Mouse (Mus musculus) left cerebral cortex, postnatal 10 days (tissue): ENCODE measurements around the gene Zcchc18. TPM values are rescaled to one million over a fixed set of nuclear protein-coding genes. Genes with fewer than 3 reads are reported as not detected.

ENCODE experiments used
- DNase-seq, 2 experiments: peaks; one replicate each; pipeline ENCODE4 v3.0.0; 2021 to 2022; ENCODE audit warnings: low spot score in 2 of 2, mixed read lengths in 1 of 2; ENCODE audit errors: extremely low spot score in 1 of 2
- intact Hi-C: fragments of 180-260 bp; cut with DNase I; formaldehyde crosslinking; loops from one replicate; pipeline ENCODE4 v1.15.1; 2025
- total RNA-seq, 2 experiments: library from RNA; stranded (reverse); gene quantifications; 2 replicates each; pipeline ENCODE4 v1.2.3; 2021

The Zcchc18 gene
- total RNA-seq, 2 experiments from 2014 or later, result 300 to 302 TPM

DNA sequence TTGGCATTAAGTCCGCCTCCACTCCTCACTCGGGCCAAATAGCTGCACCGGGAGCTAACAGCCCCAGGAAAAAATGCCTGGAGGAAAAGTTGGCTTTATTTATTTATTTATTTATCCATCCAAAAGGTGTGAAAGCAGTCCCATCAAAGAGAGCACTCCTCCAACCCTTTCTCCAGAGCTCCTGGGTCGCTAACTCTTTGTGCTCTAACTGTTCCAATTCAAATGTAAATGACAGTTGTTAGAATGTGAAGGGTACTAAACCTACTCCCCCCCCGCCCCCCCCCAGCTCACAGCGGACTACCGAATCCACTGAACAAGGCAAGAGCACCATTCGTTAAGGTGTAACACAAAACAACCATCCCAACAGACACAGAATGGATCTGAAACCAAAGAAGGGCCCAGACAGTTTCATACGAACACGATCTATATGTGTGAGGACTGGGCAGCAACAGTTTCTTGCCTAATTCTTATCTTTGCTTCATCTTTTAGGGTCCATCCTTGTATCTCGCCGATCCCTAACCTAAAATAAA is 44.6 kb downstream of the Zcchc18 start:
- no peak for DNase-seq
- intact Hi-C loops, result no loop called here

DNA sequence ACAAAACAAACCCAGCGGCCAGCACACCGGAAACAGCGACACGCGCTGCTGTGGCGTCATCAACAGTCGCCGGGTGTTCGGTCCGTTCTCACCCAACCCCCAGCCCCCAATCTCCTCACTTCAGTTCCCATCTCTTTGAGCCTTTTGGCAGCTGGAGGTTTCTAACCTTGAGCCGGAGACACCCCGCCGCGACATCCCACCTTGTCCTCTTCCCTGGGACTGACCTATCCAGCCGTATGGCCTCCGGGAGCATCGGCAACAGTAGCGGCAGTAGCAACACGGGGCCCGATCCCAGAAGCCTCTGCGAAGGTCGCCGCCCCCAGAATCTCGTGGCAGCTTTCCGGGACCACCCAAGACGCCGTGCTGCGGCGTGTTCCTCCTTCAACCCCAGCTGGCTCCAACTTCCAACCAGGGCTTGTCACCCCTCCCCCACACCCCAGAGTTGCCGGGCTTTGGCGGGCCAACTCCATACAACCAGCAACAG is 45.1 kb downstream of the Zcchc18 start, which contains the start of gene Slc25a53:
Slc25a53 (minus strand) TSS at position 303 of the 484 bp plus-strand sequence.
- peak; percentile 69 to 93 for DNase-seq
- intact Hi-C loops, result no loop called here

DNA sequence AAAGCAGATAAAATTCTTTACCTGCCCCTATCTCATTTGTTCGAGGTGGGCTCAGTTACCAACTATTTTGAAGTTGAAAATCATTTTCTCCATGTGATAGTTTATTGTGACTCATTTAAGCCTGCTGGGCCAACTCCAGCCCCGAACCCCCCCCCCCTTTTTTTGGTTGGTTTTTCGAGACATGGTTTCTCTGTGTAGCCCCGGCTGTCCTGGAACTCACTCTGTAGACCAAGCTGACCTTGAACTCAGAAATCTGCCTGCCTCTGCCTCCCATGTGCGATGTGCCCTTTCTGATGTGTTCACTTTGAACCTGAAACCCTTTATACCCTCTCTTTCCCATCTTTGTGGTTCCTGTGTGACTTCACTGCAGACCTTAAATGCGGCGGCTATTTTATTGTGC is 45.5 kb downstream of the Zcchc18 start:
- DNase-seq, result no peak
- intact Hi-C loops, result no loop called here

Other genes with a start within 250 kb of the Zcchc18 start
- gene Morf4l2, start 249.5 kb upstream of the Zcchc18 start, total RNA-seq, result 100 to 1,000 TPM; 384 to 412 TPM
- gene Glra4, start 213.0 kb upstream of the Zcchc18 start, total RNA-seq, result not detected
- 100 to 1,000 TPM in 1 of 2 experiments, 10 to 100 TPM in 1; 91.6 to 184 TPM for gene Plp1, start 170.5 kb upstream of the Zcchc18 start, total RNA-seq
- gene Rab9b, start 124.4 kb upstream of the Zcchc18 start, total RNA-seq, result 10 to 100 TPM; 22.7 to 25.3 TPM
- gene H2bfm, start 65.8 kb upstream of the Zcchc18 start, total RNA-seq, result not detected
- gene Tmsb15b2, start 17.7 kb upstream of the Zcchc18 start, total RNA-seq, result 10 to 100 TPM; 25.1 to 47.4 TPM
- gene Tmsb15l, start 16.3 kb upstream of the Zcchc18 start, total RNA-seq, result 1 to 10 TPM; 3.1 to 4.3 TPM
- 10 to 100 TPM in 1 of 2 experiments, 1 to 10 TPM in 1; 6.8 to 20.8 TPM for gene Tmsb15b1, start 16.3 kb upstream of the Zcchc18 start, total RNA-seq
- 10 to 100 TPM; 17.5 to 30.4 TPM for gene Slc25a53, start 45.1 kb downstream of the Zcchc18 start, total RNA-seq
- 10 to 100 TPM in 1 of 2 experiments, 1 to 10 TPM in 1; 9.4 to 10.6 TPM for gene Fam199x, start 56.4 kb downstream of the Zcchc18 start, total RNA-seq
- gene Esx1, start 128.9 kb downstream of the Zcchc18 start, total RNA-seq, result not detected